Mouse (Mus musculus): ENCODE measurements around the gene Kcnip3. TPM values are rescaled to one million over a fixed set of nuclear protein-coding genes. Genes with fewer than 3 reads are reported as not detected.
A peak's percentile ranks its signal among the peaks of the same experiment; 100 is the strongest.

Gene Kcnip3
- total and polyA plus RNA-seq, 3 experiments = 0.22 TPM; not detected in 2

GRCm38 (mm10) chr2:127444055-127444789, 77.7 kb downstream of the Kcnip3 start, which contains the start of gene Fahd2a:
Fahd2a (minus strand) TSS chr2:127444565.
- Histone ChIP-seq H3K36me3 (ENCODE audit: control insufficient read depth in 1 of 2, insufficient read depth in 2 of 2, low read length in 2 of 2) (peaks cover 0 to 6% of the 10 kb centered on the region in 2 experiments; a peak in 3 of 4 replicates), H3K79me2 (ENCODE audit: control insufficient read depth, insufficient read depth, low read length, poor library complexity) (peaks cover 5% of the 10 kb centered on the region), H3K4me3 (ENCODE audit: control insufficient read depth in 1 of 2, insufficient read depth in 1 of 2, low read depth in 2 of 2, low read length in 2 of 2) (peak within 1 kb of the TSS; percentile 85 to 97), H3K27me3 (ENCODE audit: control insufficient read depth in 1 of 2, insufficient read depth in 2 of 2, low read length in 2 of 2) (no peaks in the 10 kb centered on the region), H3K4me1 (ENCODE audit: control insufficient read depth in 1 of 2, insufficient read depth in 2 of 2, low read length in 2 of 2) (peaks cover 4 to 30% of the 10 kb centered on the region in 2 experiments), H3K9me3 (replicated peaks; ENCODE audit: insufficient read depth, low read length) (no peaks in the 10 kb centered on the region), H3K27ac (ENCODE audit: control insufficient read depth, low read depth, low read length) (peak within 1 kb of the TSS; percentile 26; the same call in 1 of the 2 replicates), H3K9ac (ENCODE audit: control insufficient read depth, low read depth, low read length, poor library complexity, severe bottlenecking) (peak within 1 kb of the TSS; percentile 75)
- DNase-seq (ENCODE audit: low read depth, low spot score) = peak; percentile 96
- TF ChIP-seq HCFC1 (IDR thresholded peaks at IDR 0.05; ENCODE audit: low read depth, low read length) (peak; percentile 91), TCF12 (IDR thresholded peaks at IDR 0.05; ENCODE audit: low read depth, low read length) (peak; percentile 52), MYC (IDR thresholded peaks at IDR 0.05; ENCODE audit: low read depth, low read length) (peak; percentile 72; the same call in 1 of the 2 replicates), MAFK (IDR thresholded peaks at IDR 0.05; ENCODE audit: borderline replicate concordance, low read depth, low read length) (no peak), E2F4 (IDR thresholded peaks at IDR 0.05; ENCODE audit: borderline replicate concordance, low read depth, low read length) (no peak), SIN3A (IDR thresholded peaks at IDR 0.05; ENCODE audit: low read length) (peak; percentile 96), KAT2A (conservative IDR thresholded peaks at IDR 0.05; ENCODE audit: low read depth, low read length) (peak; percentile 64), MAZ (IDR thresholded peaks at IDR 0.05; ENCODE audit: low read depth, low read length) (no peak), CHD2 (IDR thresholded peaks at IDR 0.05; ENCODE audit: low read length) (no peak), TAL1 (IDR thresholded peaks at IDR 0.05; ENCODE audit: low read length) (no peak), ZKSCAN1 (IDR thresholded peaks at IDR 0.05; ENCODE audit: low read depth, low read length) (no peak), EP300 (IDR thresholded peaks at IDR 0.05; ENCODE audit: low read depth in 1 of 2, low read length in 2 of 2) (no peak), MYB (IDR thresholded peaks at IDR 0.05; ENCODE audit: low read depth, low read length) (no peak), UBTF (IDR thresholded peaks at IDR 0.05; ENCODE audit: borderline replicate concordance, insufficient read depth, low read depth, low read length) (no peak), NRF1 (IDR thresholded peaks at IDR 0.05; ENCODE audit: insufficient read depth, low read depth, low read length, poor library complexity, severe bottlenecking) (no peak), MAX (IDR thresholded peaks at IDR 0.05; ENCODE audit: low read length) (0 out of 2 replicates have a peak, but pooled peaks have one; percentile 7), POLR2AphosphoS2 (IDR thresholded peaks at IDR 0.05; ENCODE audit: low read length) (peak; percentile 57; the same call in 1 of the 2 replicates), RCOR1 (IDR thresholded peaks at IDR 0.05; ENCODE audit: low read depth, low read length) (no peak), USF1 (IDR thresholded peaks at IDR 0.05; ENCODE audit: low read depth, low read length) (peak; percentile 47), MXI1 (IDR thresholded peaks at IDR 0.05; ENCODE audit: low read depth, low read length) (peak; percentile 84), ELF1 (IDR thresholded peaks at IDR 0.05; ENCODE audit: low read depth, low read length) (peak; percentile 99), ZMIZ1 (IDR thresholded peaks at IDR 0.05; ENCODE audit: low read depth, low read length) (no peak), POLR2A (IDR thresholded peaks at IDR 0.05; ENCODE audit: control insufficient read depth in 1 of 2, insufficient read depth in 1 of 2, low read depth in 1 of 2, low read length in 2 of 2, poor library complexity in 1 of 2) (peak in 1 of 2 experiments; percentile 77; a peak in 2 of 4 replicates), MEF2A (IDR thresholded peaks at IDR 0.05; ENCODE audit: extremely low read depth, insufficient replicate concordance, low read depth, low read length, poor library complexity, severe bottlenecking) (no peak), JUND (IDR thresholded peaks at IDR 0.05; ENCODE audit: low read depth, low read length) (no peak), CHD1 (IDR thresholded peaks at IDR 0.05; ENCODE audit: low read depth, low read length) (no peak), ETS1 (IDR thresholded peaks at IDR 0.05; ENCODE audit: low read depth, low read length) (peak; percentile 26; the same call in 1 of the 2 replicates), GATA1 (IDR thresholded peaks at IDR 0.05; ENCODE audit: low read depth, low read length) (no peak), POLR2AphosphoS5 (IDR thresholded peaks at IDR 0.05; ENCODE audit: borderline replicate concordance, low read depth, low read length) (no peak), RAD21 (IDR thresholded peaks at IDR 0.05; ENCODE audit: low read depth, low read length) (no peak), BHLHE40 (IDR thresholded peaks at IDR 0.05; ENCODE audit: borderline replicate concordance, low read depth, low read length) (no peak), USF2 (IDR thresholded peaks at IDR 0.05; ENCODE audit: borderline replicate concordance in 1 of 2, insufficient read depth in 1 of 2, low read depth in 1 of 2, low read length in 2 of 2) (no peak), CTCF (IDR thresholded peaks at IDR 0.05 in 2 of 3, conservative IDR thresholded peaks at IDR 0.05 in 1 of 3; ENCODE audit: control insufficient read depth in 1 of 3, insufficient read depth in 1 of 3, low read depth in 2 of 3, low read length in 3 of 3, poor library complexity in 1 of 3, severe bottlenecking in 1 of 3) (no peak), ZC3H11A (IDR thresholded peaks at IDR 0.05; ENCODE audit: low read depth, low read length) (0 out of 2 replicates have a peak, but pooled peaks have one; percentile 9), ZNF384 (IDR thresholded peaks at IDR 0.05; ENCODE audit: low read depth, low read length) (no peak)

Data from MEL (cell line).